Mouse (Mus musculus) monocyte, adult 2 months (primary cell): ENCODE results near the gene S100a14.

Source experiments
- DNase-seq, 2 experiments: peaks; one replicate each; pipeline ENCODE4 v3.0.0; 2022; ENCODE audit warnings: low spot score in 2 of 2, low read depth in 1 of 2

Gene S100a14

GRCm38 (mm10) chr3:90515789-90516188, 10.9 kb upstream of the S100a14 start:
- no peak for DNase-seq

GRCm38 (mm10) chr3:90517711-90518110, 8.9 kb upstream of the S100a14 start:
- DNase-seq = no peak

- no peak for DNase-seq
These were observed 1.2 kb upstream of the S100a14 start for GRCm38 (mm10) chr3:90525421-90525820.

- DNase-seq = no peak
These were observed 580 bp upstream of the S100a14 start for GRCm38 (mm10) chr3:90526076-90526475.

- no peak for DNase-seq
These were observed 726 bp downstream of the S100a14 start for GRCm38 (mm10) chr3:90527291-90527873.

GRCm38 (mm10) chr3:90531713-90532112, 5.1 kb downstream of the S100a14 start:
- DNase-seq = no peak

GRCm38 (mm10) chr3:90535446-90535845, 8.8 kb downstream of the S100a14 start:
- DNase-seq = no peak

GRCm38 (mm10) chr3:90537141-90537904, 10.7 kb downstream of the S100a14 start, which contains the start of gene S100a16:
S100a16 (plus strand) TSS chr3:90537254.
- no peak for DNase-seq

GRCm38 (mm10) chr3:90537905-90538296, 11.2 kb downstream of the S100a14 start:
- no peak for DNase-seq

- DNase-seq = no peak
These were observed 14.2 kb downstream of the S100a14 start for GRCm38 (mm10) chr3:90540904-90541303.

- no peak for DNase-seq
These were observed 23.2 kb downstream of the S100a14 start for GRCm38 (mm10) chr3:90549676-90550420.

- no peak for DNase-seq
These were observed 23.8 kb downstream of the S100a14 start for GRCm38 (mm10) chr3:90550421-90550790.

- no peak for DNase-seq
These were observed 25.6 kb downstream of the S100a14 start for GRCm38 (mm10) chr3:90552231-90552630.

GRCm38 (mm10) chr3:90555954-90556353, 29.3 kb downstream of the S100a14 start:
- no peak for DNase-seq

- DNase-seq = no peak
These were observed 33.5 kb downstream of the S100a14 start, which contains the start of gene S100a3 for GRCm38 (mm10) chr3:90560008-90560628. S100a3 (plus strand) TSS chr3:90560578.

GRCm38 (mm10) chr3:90574691-90575090, 48.0 kb downstream of the S100a14 start:
- DNase-seq = no peak

GRCm38 (mm10) chr3:90575320-90575719, 48.7 kb downstream of the S100a14 start:
- DNase-seq = no peak

GRCm38 (mm10) chr3:90576351-90577001, 49.8 kb downstream of the S100a14 start:
- DNase-seq = no peak
